Mouse (Mus musculus) E14TG2a.4 (cell line): ENCODE results near the gene Tnfrsf23.

Experiments used
- CTCF ChIP-seq: conservative IDR thresholded peaks from 2 replicates; pipeline ENCODE4 v1.5.1; 2014; ENCODE audit warnings: low read length
- POU5F1 ChIP-seq: IDR thresholded peaks from 2 replicates; pipeline ENCODE4 v1.6.1; 2014; ENCODE audit warnings: low read length, borderline replicate concordance

GRCm38 (mm10) chr7:143624561-143624960, 61.1 kb downstream of the Tnfrsf23 start:
- no peak for TF ChIP-seq CTCF
- TF ChIP-seq POU5F1 = no peak
